Mouse (Mus musculus) myocyte (in vitro differentiated cells): ENCODE measurements around the gene Esp18. TPM values are rescaled to one million over a fixed set of nuclear protein-coding genes. Genes with fewer than 3 reads are reported as not detected.

Experiments used
- H3K27me3 ChIP-seq: one replicate; pipeline ENCODE4 v1.6.1; 2011; ENCODE audit not compliant: control insufficient read depth, insufficient read depth, insufficient read length
- H3K36me3 ChIP-seq: one replicate; pipeline ENCODE4 v1.6.1; 2011; ENCODE audit not compliant: control insufficient read depth, insufficient read depth
- H3K4me2 ChIP-seq: one replicate; pipeline ENCODE4 v1.6.1; 2011; ENCODE audit warnings: low read depth, control low read depth
- H3K4me3 ChIP-seq: one replicate; pipeline ENCODE4 v1.5.1; 2011; ENCODE audit warnings: mild to moderate bottlenecking, control low read depth, moderate library complexity
- H3K79me2 ChIP-seq: one replicate; pipeline ENCODE4 v1.6.1; 2011; ENCODE audit not compliant: control insufficient read depth, insufficient read depth
- H3ac ChIP-seq: one replicate; pipeline ENCODE4 v1.6.1; 2011; ENCODE audit not compliant: control insufficient read depth, insufficient read length
- CEBPB ChIP-seq: IDR thresholded peaks from 2 replicates; pipeline ENCODE4 v1.6.1; 2011; ENCODE audit warnings: mild to moderate bottlenecking, moderate library complexity; ENCODE audit not compliant: poor library complexity, insufficient read depth, severe bottlenecking
- MAX ChIP-seq: IDR thresholded peaks from one replicate; pipeline ENCODE4 v1.6.1; 2011; ENCODE audit warnings: low read depth, mild to moderate bottlenecking, control low read depth
- MYOD1 ChIP-seq, 3 experiments: IDR thresholded peaks; one replicate each; pipeline ENCODE4 v1.6.1; 2011; ENCODE audit warnings: control low read depth in 2 of 3, low read depth in 2 of 3, mild to moderate bottlenecking in 2 of 3, moderate library complexity in 1 of 3; ENCODE audit not compliant: insufficient read length in 2 of 3, control insufficient read depth in 1 of 3
- MYOG ChIP-seq, 3 experiments: IDR thresholded peaks; one replicate each; pipeline ENCODE4 v1.6.1; 2011; ENCODE audit warnings: control low read depth in 2 of 3, low read depth in 2 of 3, mild to moderate bottlenecking in 2 of 3; ENCODE audit not compliant: insufficient read length in 2 of 3, control insufficient read depth in 1 of 3, insufficient read depth in 1 of 3
- POLR2A ChIP-seq: IDR thresholded peaks from one replicate; pipeline ENCODE4 v1.6.1; 2011; ENCODE audit warnings: low read depth, mild to moderate bottlenecking, control low read depth, moderate library complexity; ENCODE audit not compliant: insufficient read length
- REST ChIP-seq: IDR thresholded peaks from one replicate; pipeline ENCODE4 v1.6.1; 2011; ENCODE audit warnings: mild to moderate bottlenecking, control low read depth, moderate library complexity; ENCODE audit not compliant: insufficient read depth, insufficient read length
- SRF ChIP-seq: IDR thresholded peaks from one replicate; pipeline ENCODE4 v1.6.1; 2011; ENCODE audit warnings: low read depth; ENCODE audit not compliant: control insufficient read depth, insufficient read length
- TCF12 ChIP-seq: IDR thresholded peaks from one replicate; pipeline ENCODE4 v1.6.1; 2011; ENCODE audit warnings: mild to moderate bottlenecking, control low read depth; ENCODE audit not compliant: poor library complexity, insufficient read depth, severe bottlenecking
- TCF3 ChIP-seq: IDR thresholded peaks from one replicate; pipeline ENCODE4 v1.6.1; 2011; ENCODE audit warnings: low read depth, control low read depth; ENCODE audit not compliant: insufficient read length
- USF1 ChIP-seq: IDR thresholded peaks from one replicate; pipeline ENCODE4 v1.6.1; 2011; ENCODE audit warnings: low read depth, mild to moderate bottlenecking, control low read depth, moderate library complexity
- polyA plus RNA-seq: library from polyadenylated mRNA; unstranded; fragments of >200 nt; fragmentation: generic; extraction: Trizol; gene quantifications from one replicate; pipeline ENCODE4 v1.2.1, GENCODE M21; 2012; ENCODE audit warnings: missing spikeins

The Esp18 gene
- polyA plus RNA-seq, result not detected

DNA sequence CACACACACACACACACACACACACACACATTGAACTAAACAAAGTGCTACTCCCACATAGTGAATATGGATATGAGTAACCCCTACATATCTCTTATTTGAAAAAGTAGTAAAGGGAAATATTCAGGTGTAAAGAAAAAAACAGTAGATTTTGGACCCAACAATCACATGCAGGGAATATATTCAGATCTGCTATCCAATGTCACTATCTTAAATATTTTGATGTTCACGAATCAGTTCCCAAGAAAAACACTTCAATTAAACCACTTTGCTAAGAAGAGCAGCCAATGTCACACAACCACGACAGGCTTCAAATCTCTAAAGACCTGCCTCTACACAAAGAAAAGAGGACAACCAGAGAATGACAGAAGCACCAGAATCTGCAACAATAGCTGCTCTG lies at the start of gene Esp18:
Gene Esp18, plus strand, starts transcription at position 301 of the 400 bp plus-strand sequence.
- Histone ChIP-seq H3K36me3 (no peaks in the 10 kb centered on the region), H3K27me3 (no peaks in the 10 kb centered on the region), H3K4me2 (no peak within 1 kb of the TSS), H3ac (no peak within 1 kb of the TSS), H3K4me3 (no peak within 1 kb of the TSS), H3K79me2 (no peaks in the 10 kb centered on the region)
- no peak for TF ChIP-seq USF1
- TF ChIP-seq CEBPB, result no peak
- TF ChIP-seq SRF, result no peak
- TF ChIP-seq MYOG (IDR thresholded peaks at IDR 0.05; ENCODE audit: control insufficient read depth in 1 of 3, insufficient read depth in 1 of 3, insufficient read length in 2 of 3, low read depth in 2 of 3), result no peak
- TF ChIP-seq REST, result no peak
- no peak for TF ChIP-seq POLR2A
- no peak for TF ChIP-seq MAX
- TF ChIP-seq TCF12, result no peak
- TF ChIP-seq MYOD1 (IDR thresholded peaks at IDR 0.05; ENCODE audit: control insufficient read depth in 1 of 3, insufficient read length in 2 of 3, low read depth in 2 of 3), result no peak

DNA sequence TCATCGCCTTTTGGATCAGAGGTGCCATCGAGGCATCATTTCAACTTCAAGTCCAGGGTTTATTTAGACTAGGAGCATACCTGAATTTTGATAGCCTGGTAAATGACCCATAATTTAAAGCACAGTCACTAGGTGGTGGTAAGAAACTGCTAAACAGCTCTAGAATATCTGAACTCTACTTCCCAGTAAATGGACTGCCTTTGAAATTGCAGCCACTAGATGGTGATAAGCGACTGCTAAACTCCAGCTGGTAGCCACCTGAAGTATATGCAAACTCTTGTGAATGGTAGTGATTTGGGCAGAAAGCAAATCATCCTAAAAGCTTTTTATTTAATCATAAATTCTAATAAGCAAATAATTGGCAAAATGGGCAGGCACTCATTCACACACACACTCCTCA lies 42.8 kb upstream of the Esp18 start:
- Histone ChIP-seq H3K36me3 (no peaks in the 10 kb centered on the region), H3K4me2 (no peak overlapping the region), H3ac (no peak overlapping the region), H3K4me3 (no peak overlapping the region), H3K79me2 (no peaks in the 10 kb centered on the region), H3K27me3 (no peaks in the 10 kb centered on the region)
- no peak for TF ChIP-seq MAX
- no peak for TF ChIP-seq TCF3
- TF ChIP-seq MYOG (IDR thresholded peaks at IDR 0.05; ENCODE audit: control insufficient read depth in 1 of 3, insufficient read depth in 1 of 3, insufficient read length in 2 of 3, low read depth in 2 of 3), result no peak
- no peak for TF ChIP-seq MYOD1 (IDR thresholded peaks at IDR 0.05; ENCODE audit: control insufficient read depth in 1 of 3, insufficient read length in 2 of 3, low read depth in 2 of 3)

Other genes with a start within 250 kb of the Esp18 start
- gene Esp16, start 129.8 kb downstream of the Esp18 start, polyA plus RNA-seq, result not detected
- not detected for gene Esp15, start 234.6 kb downstream of the Esp18 start, polyA plus RNA-seq